19 mouse cellular contexts compared by ENCODE assay signal in the genomic region with DNA sequence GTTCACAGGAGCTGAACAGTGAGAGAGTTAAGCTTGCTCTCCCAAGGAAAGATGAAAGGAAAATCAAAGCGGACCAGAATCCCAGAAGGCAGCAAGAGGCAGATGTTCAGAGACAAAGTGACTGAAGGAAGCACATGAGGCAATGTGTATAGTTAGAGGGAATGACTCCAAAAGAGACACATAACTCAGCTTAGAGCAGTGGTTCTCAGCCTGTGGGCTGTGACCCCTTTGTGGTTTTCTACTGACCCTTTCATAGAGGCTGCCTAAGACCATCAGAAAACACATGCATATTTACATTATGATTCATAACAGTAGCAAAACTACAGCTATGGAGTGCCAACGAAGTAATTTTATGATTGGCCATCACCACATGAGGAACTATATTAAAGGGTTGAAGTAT.
DNase-seq lines count a peak whose midpoint lies in the region; ATAC-seq lines count a peak whose summit lies in the region.
"Had no signal": no experiment of that assay in that cellular context is flagged by ENCODE, and none has a peak within 500 bp of the region (broad histone marks: within the 10 kb centered on the region; RNA-seq: fewer than 3 reads in every experiment).

No protein-coding gene starts in this region.

- DNase-seq in heart, adult 11 months = peak; percentile 75
- DNase-seq in heart, postnatal 36 days = no peak
- DNase-seq in lung, adult 18-20 months = no peak
- peak; percentile 15 for DNase-seq in 3134 (ENCODE audit: extremely low read depth, insufficient read length, low spot score)
- DNase-seq in Muller cell, postnatal 12 days (ENCODE audit: inconsistent ontology term) = peak; percentile 61
- DNase-seq: B cell, adult 2 months; cerebellum, adult 11-12 months; cerebellum, adult 9-10 months; cerebellum, postnatal 25 days; forebrain, postnatal 0 days had no signal

- intact Hi-C loops in heart, postnatal 36 days (cut with DNase I) = no loop called here

- H3K9me3 ChIP-seq in lung, embryonic 16.5 days (ENCODE audit: control insufficient read depth, low read length) = no peaks in the 10 kb centered on the region
- H3K9me3 ChIP-seq in hindbrain, embryonic 13.5 days = no peaks in the 10 kb centered on the region
- H3K9me3 ChIP-seq: embryonic facial prominence, embryonic 12.5 days; forebrain, embryonic 12.5 days; G1E; heart, embryonic 13.5 days; intestine, embryonic 15.5 days had no signal

- H3K4me3 ChIP-seq in lung, embryonic 16.5 days (ENCODE audit: low read length) = no peak overlapping the region
- H3K4me3 ChIP-seq in hindbrain, embryonic 13.5 days = no peak overlapping the region
- H3K4me3 ChIP-seq: embryonic facial prominence, embryonic 12.5 days; forebrain, embryonic 12.5 days; heart, embryonic 13.5 days; intestine, embryonic 15.5 days had no signal

- no peak overlapping the region for H3K4me2 ChIP-seq in lung, embryonic 16.5 days (ENCODE audit: low read depth, low read length)
- no peak overlapping the region for H3K4me2 ChIP-seq in hindbrain, embryonic 13.5 days
- H3K4me2 ChIP-seq: embryonic facial prominence, embryonic 12.5 days; forebrain, embryonic 12.5 days; heart, embryonic 13.5 days; hindbrain, embryonic 14.5 days; intestine, embryonic 15.5 days had no signal

- ATAC-seq in lung, embryonic 16.5 days (ENCODE audit: low read depth) = peak; percentile 31; the same call in 1 of the 2 replicates
- ATAC-seq in hindbrain, embryonic 13.5 days (ENCODE audit: low FRiP score) = no peak
- ATAC-seq: CD4-positive, CD25-positive, alpha-beta regulatory T cell, adult 4 months; forebrain, postnatal 0 days; intestine, embryonic 15.5 days had no signal

- H3K9ac ChIP-seq in lung, embryonic 16.5 days (ENCODE audit: low read length) = no peak overlapping the region
- no peak overlapping the region for H3K9ac ChIP-seq in hindbrain, embryonic 13.5 days
- H3K9ac ChIP-seq: embryonic facial prominence, embryonic 12.5 days; forebrain, embryonic 12.5 days; forebrain, postnatal 0 days; heart, embryonic 13.5 days; hindbrain, embryonic 14.5 days; intestine, embryonic 15.5 days had no signal

- no peak overlapping the region for H3K27ac ChIP-seq in lung, embryonic 16.5 days (ENCODE audit: low read length)
- no peak overlapping the region for H3K27ac ChIP-seq in hindbrain, embryonic 13.5 days
- H3K27ac ChIP-seq: embryonic facial prominence, embryonic 12.5 days; forebrain, embryonic 12.5 days; heart, embryonic 13.5 days; hindbrain, embryonic 14.5 days; intestine, embryonic 15.5 days had no signal

- no peaks in the 10 kb centered on the region for H3K4me1 ChIP-seq in lung, embryonic 16.5 days (replicated peaks; ENCODE audit: control insufficient read depth, insufficient read depth, low read length)
- H3K4me1 ChIP-seq in hindbrain, embryonic 13.5 days (replicated peaks) = peaks cover 15% of the 10 kb centered on the region
- H3K4me1 ChIP-seq: embryonic facial prominence, embryonic 12.5 days; heart, embryonic 13.5 days had no signal

- no peaks in the 10 kb centered on the region for H3K36me3 ChIP-seq in lung, embryonic 16.5 days (ENCODE audit: control insufficient read depth, insufficient read depth, low read length)
- H3K36me3 ChIP-seq in hindbrain, embryonic 13.5 days = no peaks in the 10 kb centered on the region
- H3K36me3 ChIP-seq: embryonic facial prominence, embryonic 12.5 days; forebrain, embryonic 12.5 days; G1E; heart, embryonic 13.5 days; intestine, embryonic 15.5 days had no signal

- H3K27me3 ChIP-seq in lung, embryonic 16.5 days (ENCODE audit: control insufficient read depth, insufficient read depth, low read depth, low read length) = no peaks in the 10 kb centered on the region
- no peaks in the 10 kb centered on the region for H3K27me3 ChIP-seq in hindbrain, embryonic 13.5 days
- H3K27me3 ChIP-seq: embryonic facial prominence, embryonic 12.5 days; forebrain, embryonic 12.5 days; heart, embryonic 13.5 days; intestine, embryonic 15.5 days had no signal

- WGBS in lung, embryonic 16.5 days = 61% methylated on average over 2 of the region's 2 CpGs
- WGBS in hindbrain, embryonic 13.5 days = 76% methylated on average over 2 of the region's 2 CpGs

Comparison
In these comparisons a context has a peak if more than half of its experiments do, and no peak if none do; other contexts are left out.
1. DNase-seq: peak in heart, adult 11 months (single experiment), 3134 (single experiment) and Muller cell, postnatal 12 days (single experiment); none in heart, postnatal 36 days (0 of 2) and lung, adult 18-20 months (0 of 2).